Mouse (Mus musculus) stomach, embryonic 14.5 days (tissue): ENCODE results near the gene Bcl2a1a. TPM values are rescaled to one million over a fixed set of nuclear protein-coding genes. Genes with fewer than 3 reads are reported as not detected.
"Not testable (repeated sequence)": the region's sequence is repeated elsewhere in the genome, so short reads cannot be mapped to it uniquely, and the experiment has no call there.

Source experiments
- ATAC-seq: fragments of 200-750 bp; cut with Nextera tagmentation; 2 replicates; pipeline ENCODE4 v1.8.0; 2017; ENCODE audit warnings: low read depth, moderate TSS enrichment; ENCODE audit not compliant: insufficient number of reproducible peaks, insufficient read depth, low FRiP score
- H3K27ac ChIP-seq: fragments of 300-500 bp; sonication (generic); 2 replicates; pipeline ENCODE4 v1.5.1; 2014; ENCODE audit warnings: mild to moderate bottlenecking, low read length, moderate library complexity, mixed read lengths
- H3K27me3 ChIP-seq: fragments of 300-500 bp; sonication (generic); 2 replicates; pipeline ENCODE4 v1.6.1; 2014; ENCODE audit warnings: low read length, control low read depth, mixed read lengths; ENCODE audit not compliant: control insufficient read depth, insufficient read depth
- H3K36me3 ChIP-seq: fragments of 300-500 bp; sonication (generic); 2 replicates; pipeline ENCODE4 v1.6.1; 2014; ENCODE audit warnings: mild to moderate bottlenecking, control low read depth, low read length, moderate library complexity, mixed read lengths; ENCODE audit not compliant: control insufficient read depth, insufficient read depth
- H3K4me1 ChIP-seq: fragments of 300-500 bp; sonication (generic); 2 replicates; pipeline ENCODE4 v1.6.1; 2014; ENCODE audit warnings: low read length, control low read depth, mixed read lengths; ENCODE audit not compliant: control insufficient read depth, insufficient read depth
- H3K4me2 ChIP-seq: fragments of 300-500 bp; sonication (generic); replicated peaks from 2 replicates; pipeline ENCODE4 v1.6.1; 2014; ENCODE audit warnings: low read depth, low read length, control low read depth
- H3K4me3 ChIP-seq: fragments of 300-500 bp; sonication (generic); 2 replicates; pipeline ENCODE4 v1.5.1; 2014; ENCODE audit warnings: low read depth, low read length, control low read depth
- H3K9ac ChIP-seq: fragments of 300-500 bp; sonication (generic); replicated peaks from 2 replicates; pipeline ENCODE4 v1.6.1; 2014; ENCODE audit warnings: low read depth, mild to moderate bottlenecking, control low read depth, low read length, moderate library complexity, mixed read lengths
- H3K9me3 ChIP-seq: fragments of 300-500 bp; sonication (generic); 2 replicates; pipeline ENCODE4 v1.6.1; 2016; ENCODE audit warnings: low read depth, low read length, control low read depth; ENCODE audit not compliant: control insufficient read depth
- WGBS: fragments of 180-500 bp; shearing (Covaris S2); extraction: QIAGEN DNeasy Blood & Tissue Kit; methylation state at CpG from one replicate; pipeline ENCODE4 v1.1.7; 2014; 5-methylcytosine and 5-hydroxymethylcytosine counted together
- polyA plus RNA-seq: library from polyadenylated mRNA; unstranded; fragments of >200 nt; fragmentation: Nextera tagmentation; extraction: Ambion mirVana; gene quantifications from 2 replicates; pipeline ENCODE4 v1.2.1, GENCODE M21; 2014

Gene Bcl2a1a
- polyA plus RNA-seq, 1 experiment from 2014 or later: not detected

GRCm38 (mm10) chr9:88966462-88966861 lies 9.8 kb downstream of the Bcl2a1a start:
- no CpG with 5 or more reads among the region's 6 CpGs for WGBS
- not testable (repeated sequence) for ATAC-seq, H3K36me3 ChIP-seq, H3K4me3 ChIP-seq, H3K27ac ChIP-seq, H3K9ac ChIP-seq, H3K9me3 ChIP-seq, H3K4me2 ChIP-seq, H3K27me3 ChIP-seq, H3K4me1 ChIP-seq

GRCm38 (mm10) chr9:88969502-88969901 lies 12.8 kb downstream of the Bcl2a1a start:
- H3K4me3 ChIP-seq, H3K9ac ChIP-seq, H3K9me3 ChIP-seq, H3K36me3 ChIP-seq, H3K27ac ChIP-seq, H3K4me1 ChIP-seq, ATAC-seq, H3K27me3 ChIP-seq, H3K4me2 ChIP-seq: not testable (repeated sequence)
- WGBS: no CpG with 5 or more reads among the region's 2 CpGs

GRCm38 (mm10) chr9:88976875-88977274 lies 20.2 kb downstream of the Bcl2a1a start:
- 61% methylated on average over 4 of the region's 4 CpGs for WGBS
- not testable (repeated sequence) for H3K9me3 ChIP-seq, ATAC-seq, H3K4me2 ChIP-seq, H3K36me3 ChIP-seq, H3K4me3 ChIP-seq, H3K4me1 ChIP-seq, H3K27ac ChIP-seq, H3K9ac ChIP-seq, H3K27me3 ChIP-seq

- 98% methylated on average over 2 of the region's 2 CpGs for WGBS
- H3K4me2 ChIP-seq, H3K4me3 ChIP-seq, H3K27ac ChIP-seq, H3K9me3 ChIP-seq, H3K4me1 ChIP-seq, H3K9ac ChIP-seq, H3K36me3 ChIP-seq, H3K27me3 ChIP-seq, ATAC-seq: not testable (repeated sequence)
Observed at GRCm38 (mm10) chr9:88979781-88980180, 23.1 kb downstream of the Bcl2a1a start.

- not testable (repeated sequence) for H3K4me3 ChIP-seq, H3K36me3 ChIP-seq, H3K9me3 ChIP-seq, ATAC-seq, H3K4me2 ChIP-seq, H3K9ac ChIP-seq, H3K4me1 ChIP-seq, H3K27ac ChIP-seq, H3K27me3 ChIP-seq
Observed at GRCm38 (mm10) chr9:89001541-89001940, 44.8 kb downstream of the Bcl2a1a start.

Other genes starting within 250 kb of the Bcl2a1a start
- gene Mthfsl, start 236.6 kb upstream of the Bcl2a1a start, polyA plus RNA-seq: 33.2 and 45.8 TPM in 2 replicates
- 0.55 and 0.58 TPM in 2 replicates for gene Bcl2a1d, start 225.0 kb upstream of the Bcl2a1a start, polyA plus RNA-seq
- gene Trim43c, start 117.7 kb upstream of the Bcl2a1a start, polyA plus RNA-seq: 0.15 and 0.19 TPM in 2 replicates
- gene Trim43b, start 135.9 kb downstream of the Bcl2a1a start, polyA plus RNA-seq: not detected in 2 replicates
- gene Bcl2a1b, start 242.3 kb downstream of the Bcl2a1a start, polyA plus RNA-seq: 3.1 and 4.1 TPM in 2 replicates
- gene Gm29094, start 242.5 kb downstream of the Bcl2a1a start, polyA plus RNA-seq: not detected in 2 replicates